Mouse (Mus musculus): Measurements from ENCODE around the gene Tarsl2.
A peak's percentile ranks its signal among the peaks of the same experiment; 100 is the strongest.

Tarsl2 gene

DNA sequence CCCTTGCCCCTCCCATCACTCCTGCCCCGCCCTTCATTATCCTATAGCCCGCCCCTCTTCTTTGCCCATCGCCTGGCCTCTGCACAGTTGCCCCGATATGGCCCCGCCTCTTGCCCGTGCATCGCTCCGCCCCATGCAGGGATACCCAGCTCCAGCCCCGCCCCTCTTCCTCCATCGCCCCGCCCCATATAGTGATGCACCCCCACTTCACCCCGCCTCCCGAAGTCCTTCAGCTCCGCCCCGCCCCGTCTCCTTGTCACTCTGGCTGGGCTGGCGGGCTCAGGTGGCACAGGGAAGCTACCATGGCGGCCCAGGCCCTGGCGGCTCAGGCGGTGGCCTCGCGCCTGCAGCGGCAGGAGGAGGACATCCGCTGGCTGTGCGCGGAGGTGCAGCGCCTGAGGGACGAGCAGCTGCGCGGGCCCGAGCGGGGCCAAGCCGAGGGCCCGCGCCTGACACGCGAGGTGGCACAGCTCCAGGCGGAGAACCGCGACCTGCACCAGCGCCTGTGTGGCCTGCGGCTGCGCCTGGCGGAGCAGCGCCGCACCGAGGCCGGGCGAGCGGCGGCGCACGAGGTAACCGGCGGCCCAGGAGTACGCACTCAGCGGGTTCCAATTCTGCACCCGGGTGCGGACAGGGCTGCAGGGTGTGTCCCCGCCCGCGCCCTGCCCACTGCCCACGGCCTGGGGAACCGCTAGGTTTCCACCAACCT lies at the start of gene Tarsl2:
Gene Tarsl2, plus strand, starts transcription at position 256 of the 709 bp plus-strand sequence.
- DNase-seq (ENCODE audit: low spot score in 2 of 2) = peak; percentile 95 to 98

DNA sequence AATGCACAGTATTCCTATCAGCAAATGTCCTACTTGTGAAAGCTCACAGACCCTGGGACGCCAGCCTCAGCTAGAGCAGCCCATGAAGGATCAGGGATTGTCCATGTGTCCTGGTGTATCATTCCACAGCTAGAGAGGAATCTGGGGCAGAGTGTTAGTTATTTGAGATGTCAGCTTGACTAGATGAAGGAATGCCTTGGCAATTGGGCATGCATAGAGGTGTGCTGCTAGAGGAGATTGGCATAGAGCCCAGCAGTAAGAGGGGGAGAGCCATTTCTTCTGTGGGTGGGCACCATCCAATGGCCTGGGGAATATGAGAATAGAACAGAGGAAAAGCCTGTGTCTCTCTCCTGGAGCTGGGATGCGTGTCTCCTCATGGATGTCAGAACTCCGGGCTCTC lies 38.6 kb upstream of the Tarsl2 start:
- no peak for DNase-seq (ENCODE audit: low spot score in 2 of 2)

DNA sequence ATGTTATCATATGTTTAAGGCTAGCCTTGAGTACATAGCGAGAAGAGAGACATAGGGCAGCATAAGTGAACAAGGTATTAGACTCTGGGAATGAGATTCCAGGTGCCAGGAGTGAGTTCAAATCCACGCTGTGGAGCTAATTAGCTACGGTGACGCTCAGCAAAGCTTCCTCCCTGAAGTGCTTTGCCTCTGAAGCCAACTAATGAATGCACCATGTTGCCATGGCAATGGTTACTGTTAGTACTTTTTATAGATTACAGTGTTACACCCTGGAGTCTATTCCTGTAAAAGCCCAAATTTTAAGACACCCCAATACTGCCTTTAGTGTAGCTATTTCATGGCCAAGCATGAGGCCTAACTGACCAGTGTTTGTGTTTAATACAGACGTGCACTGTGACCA lies 37.7 kb upstream of the Tarsl2 start:
- no peak for DNase-seq (ENCODE audit: low spot score in 2 of 2)

GRCm38 (mm10) chr7:65610171-65610570 lies 34.5 kb upstream of the Tarsl2 start:
- DNase-seq (ENCODE audit: low spot score in 2 of 2) = no peak

DNA sequence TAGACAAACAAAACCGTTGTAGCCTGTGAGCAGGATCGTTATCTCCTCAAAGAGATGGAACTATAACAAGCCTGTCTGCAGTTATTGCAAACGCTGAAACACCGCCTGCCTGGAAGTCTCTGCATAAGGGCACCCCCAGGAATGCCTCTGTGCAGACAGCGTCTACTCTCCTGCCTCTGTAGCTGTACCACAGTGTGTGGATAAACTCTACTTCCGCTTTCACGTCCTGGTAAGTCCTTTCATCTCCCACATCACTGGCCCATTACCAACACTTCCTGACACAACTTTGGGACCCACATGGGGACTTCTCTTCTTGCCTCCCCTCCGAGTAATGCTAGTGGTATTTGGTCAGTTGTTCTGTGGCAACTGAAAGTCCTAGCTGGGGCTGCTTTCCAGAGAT lies 34.0 kb upstream of the Tarsl2 start:
- DNase-seq (ENCODE audit: low spot score in 2 of 2) = no peak

DNA sequence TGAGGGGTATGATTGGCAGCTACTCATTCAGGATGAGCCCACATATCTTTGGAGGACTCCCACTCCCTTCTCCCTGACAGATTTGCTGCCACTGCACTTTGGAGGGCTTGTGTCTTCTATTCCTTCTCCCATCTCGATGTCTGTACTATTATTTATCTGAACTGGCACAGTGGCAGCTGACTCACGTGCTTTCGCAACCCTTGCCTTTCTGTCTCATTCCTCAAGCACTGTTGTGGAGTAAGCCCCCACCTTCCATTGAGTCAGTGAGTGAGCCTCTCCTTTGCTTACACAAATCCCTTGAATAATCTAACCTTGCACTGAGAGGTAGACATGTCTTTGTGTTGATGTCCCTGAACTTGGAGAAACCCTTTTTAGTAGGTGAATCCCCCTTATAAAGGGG lies 33.4 kb upstream of the Tarsl2 start:
- DNase-seq (ENCODE audit: low spot score in 2 of 2) = no peak

GRCm38 (mm10) chr7:65613723-65614122 lies 31.0 kb upstream of the Tarsl2 start:
- DNase-seq (ENCODE audit: low spot score in 2 of 2) = no peak

DNA sequence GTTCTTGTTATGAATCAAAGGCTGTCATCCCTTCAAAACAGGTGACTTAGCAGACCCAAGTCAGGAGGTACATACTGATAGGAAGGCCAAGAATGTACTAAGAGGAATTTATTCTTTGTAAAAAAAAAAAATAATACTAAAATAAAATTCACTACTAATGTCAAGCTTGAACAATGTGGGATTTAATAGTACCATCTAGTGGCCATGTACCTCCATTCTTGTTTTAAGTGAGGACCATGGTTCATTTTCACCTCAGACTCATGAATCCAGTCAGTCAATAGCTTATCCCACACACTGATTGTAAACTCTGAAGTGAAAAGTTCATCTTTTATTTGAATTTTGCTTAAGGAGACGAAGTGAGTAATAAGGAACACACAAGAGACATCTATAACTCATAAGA lies 25.9 kb upstream of the Tarsl2 start:
- no peak for DNase-seq (ENCODE audit: low spot score in 2 of 2)

GRCm38 (mm10) chr7:65620746-65621145 lies 24.0 kb upstream of the Tarsl2 start:
- DNase-seq (ENCODE audit: low spot score in 2 of 2) = no peak

DNA sequence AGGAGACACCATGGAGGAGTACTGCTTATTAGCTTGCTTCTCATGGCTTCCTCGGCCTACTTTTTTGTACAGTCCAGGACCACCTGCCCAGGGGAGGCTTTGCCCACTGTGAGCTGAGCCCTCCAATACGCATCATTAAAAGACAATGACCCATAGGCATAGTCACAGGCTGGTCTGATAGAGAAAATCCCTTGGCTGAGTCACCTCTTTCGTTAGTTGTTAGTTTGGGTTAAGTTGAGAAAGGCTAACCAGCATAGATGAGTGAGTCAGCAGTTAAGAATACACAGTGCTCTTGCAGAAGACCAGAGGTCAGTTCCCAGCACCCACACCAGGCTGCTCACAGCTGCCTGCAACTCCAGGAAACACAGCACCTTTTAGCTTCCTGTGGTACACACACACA lies 21.4 kb upstream of the Tarsl2 start:
- no peak for DNase-seq (ENCODE audit: low spot score in 2 of 2)

DNA sequence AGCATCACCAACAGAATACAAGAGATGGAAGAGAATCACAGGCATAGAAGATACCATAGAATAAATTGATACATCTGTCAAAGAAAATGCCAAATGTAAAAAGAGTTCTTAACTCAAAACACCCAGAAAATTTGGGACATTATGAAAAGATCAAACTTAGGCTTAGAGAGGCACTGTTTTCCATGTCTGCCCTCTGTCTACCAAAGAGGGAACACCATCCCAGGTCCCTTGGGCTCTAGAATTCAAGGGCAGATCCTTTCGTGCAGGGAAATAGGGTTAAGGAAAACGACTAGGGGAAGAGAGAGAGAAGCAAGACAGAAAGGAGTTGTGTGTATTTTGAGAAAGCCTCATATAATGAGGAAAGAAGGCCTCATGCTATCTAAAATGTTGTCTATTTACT lies 19.2 kb upstream of the Tarsl2 start:
- DNase-seq (ENCODE audit: low spot score in 2 of 2) = no peak

GRCm38 (mm10) chr7:65629846-65630245 lies 14.9 kb upstream of the Tarsl2 start:
- no peak for DNase-seq (ENCODE audit: low spot score in 2 of 2)

GRCm38 (mm10) chr7:65630661-65631060 lies 14.0 kb upstream of the Tarsl2 start:
- DNase-seq (ENCODE audit: low spot score in 2 of 2) = no peak

GRCm38 (mm10) chr7:65635831-65636230 lies 8.9 kb upstream of the Tarsl2 start:
- DNase-seq (ENCODE audit: low spot score in 2 of 2) = no peak

DNA sequence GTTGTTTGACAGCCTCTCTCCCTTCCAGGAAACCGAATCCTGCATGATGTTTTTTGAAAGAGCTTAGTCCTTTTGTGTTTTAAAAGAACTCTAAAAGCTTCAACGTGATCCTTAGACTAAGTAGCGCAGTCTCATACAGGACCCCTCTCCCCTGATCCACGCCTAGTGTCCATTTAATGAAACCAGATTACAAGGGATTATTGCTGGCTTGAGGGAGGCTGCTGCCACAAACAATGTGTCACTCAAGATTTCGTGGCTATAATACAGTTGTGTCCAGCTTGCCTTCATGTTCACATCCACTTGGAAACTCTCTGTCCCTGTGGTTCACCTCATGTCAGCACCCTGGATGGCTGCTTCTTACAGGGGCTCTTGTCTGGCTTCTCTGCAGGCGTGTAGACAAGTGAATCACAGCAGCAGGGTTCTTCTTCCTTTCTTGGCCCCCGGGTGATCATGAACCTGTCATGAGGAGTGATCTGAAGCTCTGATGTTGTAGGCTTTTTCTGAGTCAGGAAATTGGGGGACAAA lies 8.3 kb upstream of the Tarsl2 start:
- DNase-seq (ENCODE audit: low spot score in 2 of 2) = no peak

DNA sequence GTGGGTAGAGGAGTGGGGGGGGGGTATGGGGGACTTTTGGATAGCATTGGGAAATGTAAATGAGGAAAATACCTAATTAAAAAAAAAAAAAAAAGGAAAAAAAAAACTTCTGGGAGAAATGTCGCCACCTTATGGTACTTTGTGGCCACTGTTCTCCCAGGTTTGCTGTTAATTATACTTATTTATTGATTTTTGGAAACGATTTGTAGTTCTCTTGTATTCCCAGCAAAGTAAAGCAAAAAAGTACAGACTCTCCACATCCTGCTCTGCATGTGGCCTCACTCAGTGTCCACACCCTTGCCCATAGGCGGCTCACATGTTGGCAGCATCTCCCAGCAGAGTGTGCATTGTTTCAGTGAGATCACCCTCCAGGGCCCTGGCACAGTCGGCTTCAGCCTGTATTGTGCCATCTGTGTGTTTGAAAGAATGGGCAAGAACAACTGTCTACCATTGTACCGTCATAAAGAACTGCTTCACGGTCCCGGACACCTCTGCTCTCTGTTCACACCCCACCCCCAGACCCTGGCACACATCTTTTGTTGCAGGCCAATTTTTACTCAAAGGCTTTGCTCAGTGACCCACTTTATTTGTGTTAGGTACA lies 6.4 kb upstream of the Tarsl2 start:
- no peak for DNase-seq (ENCODE audit: low spot score in 2 of 2)

GRCm38 (mm10) chr7:65639821-65640382 lies 4.8 kb upstream of the Tarsl2 start:
- DNase-seq (ENCODE audit: low spot score in 2 of 2) = no peak

DNA sequence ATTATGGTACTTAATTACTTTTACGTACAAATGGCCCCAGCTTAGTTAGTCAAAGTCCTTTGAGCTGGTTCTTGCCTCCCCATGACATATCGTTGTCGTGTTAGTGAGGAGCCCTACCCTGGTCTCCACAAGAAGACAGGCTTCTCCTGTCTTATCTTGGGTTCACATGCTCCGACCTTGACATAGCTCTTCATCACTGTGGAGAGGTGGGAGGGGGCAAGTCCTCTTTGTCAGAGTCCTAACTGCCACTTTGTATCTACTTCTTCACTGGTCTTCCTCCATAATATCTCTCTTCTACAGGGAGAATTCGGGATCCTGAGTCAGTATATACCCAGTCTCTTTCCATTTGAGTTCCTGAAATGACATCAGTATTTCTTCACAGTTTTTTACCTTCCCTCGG lies 4.0 kb upstream of the Tarsl2 start:
- no peak for DNase-seq (ENCODE audit: low spot score in 2 of 2)

- no peak for DNase-seq (ENCODE audit: low spot score in 2 of 2)
Observed at GRCm38 (mm10) chr7:65642371-65643304, 2.1 kb upstream of the Tarsl2 start.

DNA sequence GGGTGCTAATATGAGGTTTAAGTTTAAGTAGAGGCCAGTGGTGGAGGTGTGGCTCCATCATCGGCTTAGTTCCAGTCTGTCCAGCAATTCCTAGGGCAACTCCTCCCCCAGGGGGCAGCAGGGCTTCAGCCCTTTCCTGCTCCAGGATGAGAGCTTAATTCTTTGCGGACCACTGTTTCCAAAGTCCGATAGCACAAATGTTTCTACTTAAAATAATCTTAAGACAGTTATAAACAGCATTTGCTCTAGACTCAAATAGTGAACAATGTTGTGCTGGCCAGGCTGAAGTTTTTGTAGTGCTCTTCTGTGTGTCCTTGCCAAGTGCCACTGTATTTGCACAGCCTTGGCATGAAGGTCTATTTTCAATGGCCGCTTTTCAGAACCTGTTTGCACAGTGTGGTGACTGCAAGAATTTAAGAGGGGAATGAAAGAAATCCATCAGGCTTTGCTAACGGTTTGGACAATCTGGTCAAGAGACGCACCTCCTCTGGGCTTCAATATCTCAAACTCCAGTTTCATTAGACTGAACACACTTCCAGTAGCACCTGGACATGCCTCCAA lies 757 bp upstream of the Tarsl2 start:
- no peak for DNase-seq (ENCODE audit: low spot score in 2 of 2)

DNA sequence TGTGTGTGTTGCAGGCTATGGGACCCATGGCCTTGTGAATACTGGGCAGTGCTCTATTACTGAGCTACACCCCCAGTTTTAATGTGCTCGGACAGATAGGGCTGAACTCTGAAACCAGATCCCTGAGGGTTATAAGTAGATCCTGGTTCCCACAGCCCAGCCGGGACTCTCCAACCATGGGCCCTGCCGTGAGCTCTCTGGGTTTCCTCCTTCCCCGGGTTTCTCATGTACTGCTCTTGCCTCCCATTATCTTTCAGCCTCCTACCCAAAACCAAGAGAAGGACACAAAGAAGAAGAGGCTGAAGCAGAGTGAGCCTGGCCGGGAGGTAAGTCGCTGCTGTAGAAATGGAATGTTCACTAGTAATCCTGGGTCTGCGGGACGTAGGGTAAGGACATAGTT lies 1.3 kb downstream of the Tarsl2 start:
- DNase-seq (ENCODE audit: low spot score in 2 of 2) = no peak

DNA sequence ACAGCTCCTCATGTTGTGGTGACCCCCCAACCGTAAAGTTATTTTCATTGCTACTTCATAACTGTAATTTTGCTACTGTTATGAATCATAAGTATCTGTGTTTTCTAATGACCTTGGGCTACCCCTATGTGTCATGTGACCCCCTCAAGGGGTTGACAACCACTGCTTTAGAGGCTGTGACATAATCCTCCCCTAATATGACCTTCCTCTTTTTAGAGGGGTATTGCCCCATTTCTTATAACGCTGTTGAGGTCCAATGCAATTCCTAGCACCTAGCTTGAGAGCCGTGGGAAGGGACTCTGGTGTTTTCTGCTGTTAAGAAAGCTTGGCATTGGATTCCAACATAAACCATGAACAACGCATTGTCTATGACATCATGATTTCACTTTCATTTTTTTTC lies 6.0 kb downstream of the Tarsl2 start:
- no peak for DNase-seq (ENCODE audit: low spot score in 2 of 2)
